Mouse (Mus musculus): ENCODE results near the gene Dhrs13. TPM values are rescaled to one million over a fixed set of nuclear protein-coding genes. Genes with fewer than 3 reads are reported as not detected.

Dhrs13 gene
- polyA plus RNA-seq, 1 experiment from 2014 or later = 18.3 TPM

DNA sequence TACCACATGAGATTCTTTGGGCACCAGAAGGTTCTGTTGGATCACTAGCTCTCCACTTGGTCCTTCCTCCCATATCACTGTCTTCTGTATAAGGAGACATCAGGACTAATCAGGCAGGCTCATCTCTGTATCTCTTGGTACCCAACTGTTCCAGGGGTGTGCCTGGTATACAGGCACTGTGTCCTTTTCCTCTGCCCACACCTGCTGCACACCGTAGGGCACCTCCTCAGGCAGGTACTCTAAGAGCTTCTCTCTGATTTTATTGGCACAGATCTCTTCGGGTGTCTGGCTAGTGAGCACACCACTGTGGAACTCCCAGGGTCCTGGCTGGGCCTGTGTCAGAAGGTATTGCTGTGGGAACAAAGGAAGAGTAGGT, 42.2 kb downstream of the Dhrs13 start:
- Histone ChIP-seq H3K4me2 (no peak overlapping the region), H3K4me1 (peaks cover 5% of the 10 kb centered on the region), H3K27ac (no peak overlapping the region), H3K36me3 (peaks cover 65% of the 10 kb centered on the region), H3K4me3 (replicated peaks) (no peak overlapping the region), H3K9ac (no peak overlapping the region), H3K9me3 (replicated peaks) (no peaks in the 10 kb centered on the region), H3K27me3 (no peaks in the 10 kb centered on the region)
- peak; percentile 27; the same call in 1 of the 2 replicates for ATAC-seq (replicated peaks; ENCODE audit: low FRiP score)
- 82% methylated on average over 2 of the region's 2 CpGs for WGBS

DNA sequence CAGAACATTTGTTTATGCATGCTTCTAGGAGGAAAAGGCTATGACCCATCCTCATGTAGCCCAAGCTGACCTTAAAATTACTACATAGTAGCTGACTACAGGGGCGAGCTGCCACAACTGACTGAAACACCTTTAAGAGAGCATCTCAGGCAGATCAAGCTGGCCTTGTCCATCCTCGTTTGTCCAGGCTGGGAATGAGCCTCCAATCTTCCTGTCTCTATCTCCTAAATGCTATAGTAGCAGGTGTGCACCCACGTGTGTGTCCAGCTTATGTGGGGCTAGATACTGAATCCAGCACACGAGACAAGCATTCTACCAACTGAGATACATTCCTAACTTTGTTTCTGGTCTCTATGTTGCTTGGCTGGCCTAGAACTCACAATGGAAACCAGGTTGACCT, 42.6 kb downstream of the Dhrs13 start:
- Histone ChIP-seq H3K4me3 (replicated peaks) (no peak overlapping the region), H3K36me3 (peaks cover 65% of the 10 kb centered on the region), H3K9ac (no peak overlapping the region), H3K27me3 (no peaks in the 10 kb centered on the region), H3K4me2 (no peak overlapping the region), H3K4me1 (peaks cover 9% of the 10 kb centered on the region), H3K27ac (no peak overlapping the region), H3K9me3 (replicated peaks) (no peaks in the 10 kb centered on the region)
- ATAC-seq (replicated peaks; ENCODE audit: low FRiP score) = no peak
- WGBS = 90% methylated on average over 4 of the region's 4 CpGs

DNA sequence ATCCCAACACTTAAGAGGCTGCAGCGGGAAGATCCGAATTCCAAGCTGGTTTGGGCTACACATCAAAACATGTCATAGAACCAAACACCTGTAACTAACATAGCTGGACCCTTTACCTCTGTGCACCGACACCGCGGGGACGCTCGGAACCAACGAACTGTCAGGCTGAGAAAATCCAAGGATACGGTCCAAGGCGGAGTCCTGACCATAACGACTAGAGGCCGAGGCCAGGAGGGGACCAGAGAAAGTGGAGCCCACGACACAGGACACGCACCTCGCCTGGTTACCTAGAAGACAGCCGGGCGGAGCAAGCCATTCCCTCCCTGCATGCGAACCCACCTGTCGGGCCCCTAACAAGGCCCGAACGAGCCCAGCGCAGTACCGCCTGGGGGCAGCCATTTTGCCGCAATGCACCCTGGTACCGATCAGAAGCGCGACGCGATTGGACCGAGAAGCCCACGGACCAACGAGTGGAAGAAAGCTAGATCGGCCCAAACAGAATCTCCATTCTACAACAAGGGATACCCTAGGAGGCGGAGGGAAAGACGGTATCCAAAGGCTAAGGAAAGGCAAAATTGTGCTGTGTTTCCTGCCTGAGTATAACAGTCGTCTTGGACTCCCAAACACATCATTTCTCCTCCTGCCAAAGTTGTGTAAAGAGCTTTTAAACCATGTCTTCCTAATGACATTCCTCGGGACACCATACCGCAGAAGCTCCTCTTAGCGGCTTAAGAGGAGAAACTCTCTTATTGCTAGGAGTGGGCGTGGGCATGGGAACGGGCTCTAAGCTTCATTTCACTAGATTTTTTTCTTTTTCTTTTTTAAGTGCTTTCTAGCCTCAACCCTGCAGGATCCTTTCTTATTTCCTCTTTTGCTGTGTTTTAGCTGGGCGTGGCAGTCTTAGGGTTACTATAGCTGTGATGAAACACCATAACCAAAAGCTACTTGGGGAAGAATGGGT, 48.2 kb downstream of the Dhrs13 start, which contains the start of gene Eral1:
TSS of gene Eral1 (minus strand) at position 423 of the 961 bp plus-strand sequence.
- H3K27me3 ChIP-seq = no peaks in the 10 kb centered on the region
- H3K9ac ChIP-seq = peak within 1 kb of the TSS; percentile 90
- H3K4me3 ChIP-seq (replicated peaks) = peak within 1 kb of the TSS; percentile 93
- 1% methylated on average over 42 of the region's 42 CpGs for WGBS
- peaks cover 29% of the 10 kb centered on the region for H3K36me3 ChIP-seq
- peak within 1 kb of the TSS; percentile 88 for H3K4me2 ChIP-seq
- H3K4me1 ChIP-seq = peaks cover 15% of the 10 kb centered on the region
- H3K9me3 ChIP-seq (replicated peaks) = no peaks in the 10 kb centered on the region
- peak within 1 kb of the TSS; percentile 78 for H3K27ac ChIP-seq
- peak; percentile 90 for ATAC-seq (replicated peaks; ENCODE audit: low FRiP score)

DNA sequence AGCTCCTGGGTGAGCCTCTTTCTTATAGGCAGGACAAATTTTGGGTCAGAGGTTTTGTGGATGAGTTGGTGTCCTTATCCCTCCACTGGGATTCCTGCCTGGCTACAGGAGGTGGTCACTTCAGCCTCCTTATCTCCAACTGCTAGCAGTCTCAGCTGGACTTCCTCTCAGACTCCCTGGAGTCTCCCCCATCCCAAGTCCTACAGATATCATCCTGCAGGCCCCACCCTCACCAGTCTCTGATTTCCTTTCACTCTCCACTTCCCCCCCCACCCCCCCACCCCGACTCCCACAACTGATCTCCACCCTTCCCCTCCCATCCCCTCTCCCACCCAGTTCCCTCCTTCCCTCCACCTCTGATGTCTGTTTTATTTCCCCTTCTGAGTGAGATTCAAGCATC, 51.5 kb downstream of the Dhrs13 start:
- Histone ChIP-seq H3K9me3 (replicated peaks) (no peaks in the 10 kb centered on the region), H3K27me3 (no peaks in the 10 kb centered on the region), H3K27ac (no peak overlapping the region), H3K36me3 (no peaks in the 10 kb centered on the region), H3K9ac (no peak overlapping the region), H3K4me1 (peaks cover 15% of the 10 kb centered on the region), H3K4me3 (replicated peaks) (no peak overlapping the region), H3K4me2 (no peak overlapping the region)
- ATAC-seq (replicated peaks; ENCODE audit: low FRiP score) = no peak
- 36% methylated on average over 1 of the region's 1 CpGs for WGBS

GRCm38 (mm10) chr11:78086925-78087479, 54.9 kb downstream of the Dhrs13 start:
- 69% methylated on average over 4 of the region's 4 CpGs for WGBS
- Histone ChIP-seq H3K9ac (no peak overlapping the region), H3K4me2 (no peak overlapping the region), H3K9me3 (replicated peaks) (no peaks in the 10 kb centered on the region), H3K36me3 (no peaks in the 10 kb centered on the region), H3K4me1 (no peaks in the 10 kb centered on the region), H3K27ac (no peak overlapping the region), H3K4me3 (replicated peaks) (no peak overlapping the region), H3K27me3 (no peaks in the 10 kb centered on the region)
- ATAC-seq (replicated peaks; ENCODE audit: low FRiP score) = no peak

MicroRNAs within 50 kb of the gene (microRNA counts, 519-probe panel; counts per million panel counts)
- 3,393 counts per million, percentile 89 among the panel's probes with 10 or more counts for microRNA mmu-miR-144
- microRNA mmu-miR-451 = 3,032 counts per million, percentile 81 among the panel's probes with 10 or more counts

Small RNA genes within 50 kb of the gene (microRNA-seq; reads per million reads assigned to microRNA genes)
- gene Mir144 = 93.3 reads per million, percentile 55 among the genes with 10 or more reads in this experiment
- not detected for gene Mir451a
- gene Mir451b = not detected

Other genes with a start within 250 kb of the Dhrs13 start
- 1.5 and 2.3 TPM in 2 replicates for gene Gm10277, start 244.5 kb upstream of the Dhrs13 start, polyA plus RNA-seq (2015; fragmentation: Nextera tagmentation; extraction: Ambion mirVana)
- 8.7 and 10.8 TPM in 2 replicates for gene Pipox, start 138.2 kb upstream of the Dhrs13 start, polyA plus RNA-seq (2015; fragmentation: Nextera tagmentation; extraction: Ambion mirVana)
- gene Sez6, start 101.5 kb upstream of the Dhrs13 start, polyA plus RNA-seq (2015; fragmentation: Nextera tagmentation; extraction: Ambion mirVana) = 0.44 TPM in 1 of 2 replicates, not detected in the other
- 15.0 and 20.5 TPM in 2 replicates for gene Phf12, start 49.5 kb upstream of the Dhrs13 start, polyA plus RNA-seq (2015; fragmentation: Nextera tagmentation; extraction: Ambion mirVana)
- 46.1 and 53.2 TPM in 2 replicates for gene Flot2, start 5.7 kb downstream of the Dhrs13 start, polyA plus RNA-seq (2015; fragmentation: Nextera tagmentation; extraction: Ambion mirVana)
- gene Eral1, start 48.1 kb downstream of the Dhrs13 start, polyA plus RNA-seq (2015; fragmentation: Nextera tagmentation; extraction: Ambion mirVana) = 34.2 and 38.4 TPM in 2 replicates
- 14.5 and 18.2 TPM in 2 replicates for gene Fam222b, start 62.4 kb downstream of the Dhrs13 start, polyA plus RNA-seq (2015; fragmentation: Nextera tagmentation; extraction: Ambion mirVana)
- gene Traf4, start 133.3 kb downstream of the Dhrs13 start, polyA plus RNA-seq (2015; fragmentation: Nextera tagmentation; extraction: Ambion mirVana) = 94.2 and 99.5 TPM in 2 replicates
- 21.1 and 25.0 TPM in 2 replicates for gene Nek8, start 144.4 kb downstream of the Dhrs13 start, polyA plus RNA-seq (2015; fragmentation: Nextera tagmentation; extraction: Ambion mirVana)
- gene Tlcd1, start 144.4 kb downstream of the Dhrs13 start, polyA plus RNA-seq (2015; fragmentation: Nextera tagmentation; extraction: Ambion mirVana) = 28.7 and 31.8 TPM in 2 replicates
- 1,327 and 1,492 TPM in 2 replicates for gene Rpl23a, start 151.3 kb downstream of the Dhrs13 start, polyA plus RNA-seq (2015; fragmentation: Nextera tagmentation; extraction: Ambion mirVana)
- gene Rab34, start 156.2 kb downstream of the Dhrs13 start, polyA plus RNA-seq (2015; fragmentation: Nextera tagmentation; extraction: Ambion mirVana) = 113 and 132 TPM in 2 replicates
- 3.1 and 4.3 TPM in 2 replicates for gene Proca1, start 161.1 kb downstream of the Dhrs13 start, polyA plus RNA-seq (2015; fragmentation: Nextera tagmentation; extraction: Ambion mirVana)
- 78.6 and 84.5 TPM in 2 replicates for gene Sdf2, start 213.5 kb downstream of the Dhrs13 start, polyA plus RNA-seq (2015; fragmentation: Nextera tagmentation; extraction: Ambion mirVana)
- 27.3 and 29.4 TPM in 2 replicates for gene Supt6, start 213.7 kb downstream of the Dhrs13 start, polyA plus RNA-seq (2015; fragmentation: Nextera tagmentation; extraction: Ambion mirVana)
- 76.0 and 81.8 TPM in 2 replicates for gene 2610507B11Rik, start 229.5 kb downstream of the Dhrs13 start, polyA plus RNA-seq (2015; fragmentation: Nextera tagmentation; extraction: Ambion mirVana)